Mouse (Mus musculus): ENCODE data around the gene Olfr340. TPM values are rescaled to one million over a fixed set of nuclear protein-coding genes. Genes with fewer than 3 reads are reported as not detected.
"Not testable (repeated sequence)": the region's sequence is repeated elsewhere in the genome, so short reads cannot be mapped to it uniquely, and the experiment has no call there.

Gene Olfr340
- total RNA-seq (2022) = not detected

DNA sequence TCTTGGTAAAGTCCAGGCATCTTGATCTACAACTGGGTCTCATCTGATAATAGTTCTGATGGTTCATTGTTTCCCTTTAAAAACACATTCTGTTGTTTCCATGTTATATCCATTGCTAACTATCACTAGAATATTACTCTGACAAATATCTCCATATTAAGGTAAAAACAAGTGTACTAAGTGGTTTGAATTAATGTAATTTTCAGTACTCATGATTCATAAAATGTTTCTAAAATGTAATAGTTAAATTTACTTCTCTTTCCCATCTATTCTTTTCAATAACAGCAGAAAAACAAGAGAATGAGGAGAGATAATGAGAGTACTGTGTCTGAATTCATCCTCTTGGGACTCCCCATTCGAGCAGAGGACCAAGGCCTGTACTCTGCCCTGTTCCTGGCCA, at the start of gene Olfr340:
Gene Olfr340, plus strand, starts transcription at position 301 of the 400 bp plus-strand sequence.
- DNase-seq (ENCODE audit: low spot score in 2 of 2) = no peak

DNA sequence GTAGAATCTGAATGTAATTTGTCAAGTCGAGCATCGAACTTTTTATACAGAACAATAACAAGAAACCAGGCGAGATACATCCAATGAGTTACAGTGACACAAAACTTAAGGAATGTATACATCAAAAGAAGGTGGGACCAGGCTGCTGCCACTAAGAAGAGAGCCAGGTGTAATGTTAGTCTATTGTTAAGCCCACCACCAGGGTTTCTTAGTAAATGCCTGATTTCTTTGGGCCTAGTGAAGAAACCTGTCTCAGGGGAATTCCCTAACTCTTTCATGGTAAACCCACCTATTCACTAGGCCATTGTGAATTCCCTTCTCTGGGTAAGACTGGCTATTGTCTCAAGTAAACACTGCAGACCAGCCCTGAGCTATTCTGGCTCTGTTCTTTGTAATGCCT, 37.2 kb upstream of the Olfr340 start:
- DNase-seq (ENCODE audit: low spot score in 2 of 2) = not testable (repeated sequence)

- not testable (repeated sequence) for DNase-seq (ENCODE audit: low spot score in 2 of 2)
Measured at GRCm38 (mm10) chr2:36415591-36415990, 36.8 kb upstream of the Olfr340 start.

DNA sequence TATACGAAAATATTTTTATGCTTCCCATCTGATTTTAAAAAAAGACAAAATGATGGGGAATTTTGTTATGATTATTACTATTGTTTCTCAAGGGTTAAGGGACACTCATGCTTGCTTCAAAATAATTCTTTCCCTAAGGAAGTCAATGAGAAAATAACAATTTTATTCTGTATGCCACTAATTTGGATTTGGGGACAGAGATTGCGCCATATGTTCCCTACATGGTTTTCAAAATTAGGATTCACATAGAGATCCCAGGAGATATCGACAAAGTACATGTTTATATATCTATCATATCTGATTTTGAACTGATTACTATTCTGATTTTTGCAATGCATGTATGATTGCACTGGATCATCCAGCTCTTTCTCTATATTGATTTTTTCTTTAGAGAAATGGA, 33.7 kb upstream of the Olfr340 start, which contains the start of gene Olfr339:
Gene Olfr339, plus strand, starts transcription at position 301 of the 400 bp plus-strand sequence.
- DNase-seq (ENCODE audit: low spot score in 2 of 2) = no peak

DNA sequence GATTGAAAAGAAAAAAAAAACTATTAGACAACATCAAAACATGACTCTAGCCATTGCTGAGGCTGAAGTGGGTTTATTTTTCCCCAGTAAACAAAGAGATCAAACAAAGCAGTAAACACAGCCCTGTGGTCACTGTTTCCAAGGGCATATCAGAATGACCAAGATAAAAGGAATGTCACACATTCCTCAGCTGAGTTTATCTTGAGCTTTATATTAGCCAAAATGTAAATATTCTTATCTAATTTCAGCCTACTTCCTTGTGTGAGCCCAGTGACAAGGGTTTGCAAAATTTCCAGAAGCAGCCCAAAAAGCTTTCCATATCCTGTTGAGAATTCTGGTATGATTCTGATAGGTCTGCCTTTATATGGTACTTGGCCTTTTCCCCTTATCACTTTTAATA, 21.2 kb downstream of the Olfr340 start:
- DNase-seq (ENCODE audit: low spot score in 2 of 2) = no peak

GRCm38 (mm10) chr2:36482368-36482767, 30.0 kb downstream of the Olfr340 start, which contains the start of gene Olfr341:
Gene Olfr341, minus strand, starts transcription at chr2:36482468.
- no peak for DNase-seq (ENCODE audit: low spot score in 2 of 2)

Other genes starting within 250 kb of the Olfr340 start
- 10 to 100 TPM; 23.9 to 31.0 (median 27.8) TPM for gene Ptgs1, start 222.2 kb upstream of the Olfr340 start, total RNA-seq (2022)
- under 1 TPM in 2 of 4 experiments, not detected in 2; 0.08 to 0.09 TPM for gene Olfr338, start 79.1 kb upstream of the Olfr340 start, total RNA-seq (2022)
- gene Olfr339, start 33.6 kb upstream of the Olfr340 start, total RNA-seq (2022) = not detected
- not detected for gene Olfr341, start 29.9 kb downstream of the Olfr340 start, total RNA-seq (2022)
- not detected for gene Olfr342, start 72.4 kb downstream of the Olfr340 start, total RNA-seq (2022)
- not detected for gene Olfr344, start 114.1 kb downstream of the Olfr340 start, total RNA-seq (2022)
- gene Olfr345, start 187.5 kb downstream of the Olfr340 start, total RNA-seq (2022) = not detected
- not detected for gene Olfr346, start 233.2 kb downstream of the Olfr340 start, total RNA-seq (2022)

Measured in left cerebral cortex, adult 8-10 months (tissue).